Mouse (Mus musculus) kidney, adult 2 months (tissue): Measurements from ENCODE around the gene Uvrag.

ENCODE experiments used
- CTCF ChIP-seq: fragments of 200-500 bp; conservative IDR thresholded peaks from 2 replicates; pipeline ENCODE4 v1.5.1; 2011; ENCODE audit warnings: low read depth, mild to moderate bottlenecking, control low read depth, low read length, moderate library complexity, mixed read lengths; ENCODE audit not compliant: insufficient read depth, insufficient read length
- POLR2A ChIP-seq: fragments of 200-500 bp; IDR thresholded peaks from one replicate; pipeline ENCODE4 v1.6.1; 2011; ENCODE audit warnings: low read depth, low read length, control low read depth

- TF ChIP-seq CTCF (no peak), POLR2A (no peak)
Observed at GRCm38 (mm10) chr7:99045525-99045924, 95.4 kb downstream of the Uvrag start.
